Mouse (Mus musculus): ENCODE results near the gene Clec4b2.
"Not testable (repeated sequence)": the region's sequence is repeated elsewhere in the genome, so short reads cannot be mapped to it uniquely, and the experiment has no call there.

The Clec4b2 gene

DNA sequence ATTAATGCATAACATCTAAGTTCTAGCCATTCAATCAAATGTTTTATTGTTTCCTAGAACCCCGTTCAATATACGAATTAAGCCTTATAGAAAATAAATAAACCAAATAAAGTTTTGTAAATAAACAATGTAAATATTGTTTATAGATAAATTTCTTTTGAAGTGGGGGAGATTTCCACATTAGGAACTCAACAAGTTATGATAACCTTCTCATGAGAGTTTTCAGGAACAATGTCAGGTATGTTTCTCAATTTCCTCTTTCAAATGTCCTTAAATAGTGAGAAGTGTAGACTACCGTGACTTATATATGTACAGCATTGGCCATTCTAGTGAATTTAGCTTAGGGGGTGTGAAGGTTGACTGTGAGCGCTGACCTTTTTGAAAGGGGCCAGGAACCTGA lies at the start of gene Clec4b2:
Clec4b2 (plus strand) TSS at position 301 of the 400 bp plus-strand sequence.
- no peak for DNase-seq (ENCODE audit: low spot score in 2 of 2)

DNA sequence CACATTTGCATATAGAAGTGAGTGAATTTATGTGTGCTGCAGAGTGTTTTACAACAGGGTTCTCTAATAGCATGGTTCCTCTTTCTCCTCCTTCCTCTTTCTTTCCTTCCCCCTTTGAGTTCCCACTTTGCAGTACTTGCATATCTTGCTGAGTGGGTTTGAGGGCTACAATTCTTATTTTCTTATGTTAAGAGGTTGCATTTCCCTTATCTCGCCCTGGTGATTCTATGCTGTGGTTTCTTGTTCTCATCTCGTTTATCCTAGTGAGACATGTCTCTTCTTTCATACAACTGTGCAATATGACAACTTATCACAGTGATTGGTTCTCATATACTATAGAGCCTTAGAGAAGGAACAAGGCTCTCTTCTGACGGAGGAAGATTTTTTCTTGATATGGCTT lies 49.5 kb upstream of the Clec4b2 start:
- DNase-seq (ENCODE audit: low spot score in 2 of 2) = no peak

DNA sequence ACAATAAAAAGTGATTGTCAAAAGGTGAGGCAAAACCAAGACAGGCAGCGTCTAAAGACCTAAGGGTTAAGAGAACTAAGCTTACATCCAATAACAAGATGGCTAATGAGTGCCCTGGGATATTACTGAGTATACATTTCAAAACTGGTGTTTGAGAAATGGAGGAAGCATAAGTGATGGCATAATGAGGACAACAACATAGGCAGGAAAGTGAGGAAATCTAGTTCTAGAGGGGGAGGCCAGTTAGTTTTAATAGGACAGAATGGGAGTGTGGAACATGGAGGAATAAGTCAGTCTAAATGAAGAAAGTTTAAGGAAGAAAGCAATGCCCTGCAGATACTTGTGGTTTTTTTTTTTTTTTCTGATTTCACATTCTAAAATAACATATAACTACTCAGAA lies 45.5 kb upstream of the Clec4b2 start:
- DNase-seq (ENCODE audit: low spot score in 2 of 2) = no peak

DNA sequence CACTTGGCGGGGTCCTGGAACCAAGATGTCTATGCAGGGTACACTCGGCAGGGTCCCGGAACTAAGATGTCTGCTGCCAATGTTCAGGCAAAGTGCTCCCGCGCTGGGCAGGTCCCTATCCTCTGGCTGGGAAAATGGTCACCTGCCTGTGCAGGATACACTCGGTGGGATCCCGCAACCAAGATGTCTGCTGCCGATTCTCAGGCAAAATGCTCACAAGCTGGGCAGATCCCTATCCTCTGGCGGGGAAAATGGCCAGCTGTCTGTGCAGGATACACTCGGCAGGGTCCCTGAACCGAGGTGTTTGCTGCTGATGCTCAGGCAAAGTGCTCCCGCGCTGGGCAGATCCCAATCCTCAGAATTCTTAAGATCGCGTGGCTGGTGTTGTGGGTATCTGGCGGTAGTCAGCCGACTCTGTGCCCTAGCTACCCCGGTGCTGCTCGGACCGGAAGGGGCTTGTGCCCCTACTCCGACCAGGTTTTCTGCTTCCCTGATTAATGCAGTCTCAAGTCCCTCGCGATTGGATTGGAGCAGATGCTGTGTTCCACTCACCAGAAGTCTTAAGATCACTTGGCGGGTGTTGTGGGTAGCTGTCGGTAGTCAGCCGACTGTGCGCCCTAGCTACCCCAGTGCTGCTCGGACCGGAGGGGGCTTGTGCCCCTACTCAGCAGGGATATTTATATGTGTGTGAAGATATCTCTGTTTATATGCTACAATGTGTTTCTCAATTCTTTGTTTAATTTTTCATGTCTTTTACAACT lies 34.7 kb upstream of the Clec4b2 start:
- DNase-seq (ENCODE audit: low spot score in 2 of 2) = not testable (repeated sequence)

DNA sequence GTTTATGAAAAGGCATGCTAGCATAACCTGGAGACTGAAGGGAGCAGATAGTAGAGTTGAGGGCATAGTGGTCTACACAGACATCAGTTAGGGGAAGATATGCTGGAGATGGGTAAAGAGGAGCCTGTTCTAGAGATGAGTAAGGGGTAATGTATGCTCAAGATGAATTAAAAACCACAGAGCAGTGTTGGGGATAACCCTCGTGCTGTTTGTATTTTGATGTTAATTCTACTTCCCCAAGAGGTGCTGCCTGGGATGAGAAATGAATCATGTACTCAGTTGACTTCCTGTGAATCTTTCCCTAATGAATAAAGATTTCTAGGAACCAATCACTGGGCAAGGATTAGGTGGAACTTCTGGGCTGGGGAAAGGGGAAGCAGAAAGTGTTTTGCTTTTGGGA lies 2.6 kb upstream of the Clec4b2 start:
- peak in 1 of 2 experiments; percentile 0 for DNase-seq (ENCODE audit: low spot score in 2 of 2)

DNA sequence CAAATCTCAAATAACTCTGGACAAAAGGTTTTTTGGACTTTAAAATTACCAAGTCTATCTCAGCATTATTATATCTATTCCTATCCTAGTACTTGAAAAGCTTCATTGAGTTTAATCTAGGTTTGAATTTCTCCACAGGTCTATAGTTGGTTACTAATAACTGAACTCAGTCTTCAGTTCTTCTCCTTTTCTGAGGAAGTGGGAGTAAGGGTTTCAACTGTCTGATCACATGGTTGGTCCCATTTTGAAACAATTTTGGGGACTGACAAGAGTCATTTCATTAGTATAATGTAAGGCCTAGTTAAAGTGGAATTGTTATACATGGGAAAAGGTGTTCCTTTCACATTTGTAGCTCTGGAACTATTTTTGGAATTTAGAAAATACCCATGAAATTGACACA lies 1.7 kb upstream of the Clec4b2 start:
- no peak for DNase-seq (ENCODE audit: low spot score in 2 of 2)

DNA sequence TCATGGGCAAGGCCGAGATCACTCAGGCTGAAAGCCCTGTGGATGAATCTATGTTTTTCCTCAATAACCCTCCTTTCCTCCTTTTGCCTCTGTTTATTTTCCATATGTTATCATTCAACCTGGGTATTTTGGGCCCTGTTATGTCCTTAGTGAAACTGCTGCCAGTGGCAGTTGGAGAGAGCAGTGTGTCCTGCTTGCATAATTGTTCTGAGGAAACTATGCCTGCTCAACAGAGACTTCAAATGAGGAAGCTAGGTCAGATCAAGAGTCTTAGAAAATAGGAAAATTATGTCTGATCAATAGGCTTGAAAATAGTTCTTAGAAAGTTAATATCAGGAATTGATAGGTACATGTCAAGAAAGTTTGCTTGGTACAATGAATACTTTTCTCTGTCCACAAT lies 2.9 kb downstream of the Clec4b2 start:
- DNase-seq (ENCODE audit: low spot score in 2 of 2) = no peak

DNA sequence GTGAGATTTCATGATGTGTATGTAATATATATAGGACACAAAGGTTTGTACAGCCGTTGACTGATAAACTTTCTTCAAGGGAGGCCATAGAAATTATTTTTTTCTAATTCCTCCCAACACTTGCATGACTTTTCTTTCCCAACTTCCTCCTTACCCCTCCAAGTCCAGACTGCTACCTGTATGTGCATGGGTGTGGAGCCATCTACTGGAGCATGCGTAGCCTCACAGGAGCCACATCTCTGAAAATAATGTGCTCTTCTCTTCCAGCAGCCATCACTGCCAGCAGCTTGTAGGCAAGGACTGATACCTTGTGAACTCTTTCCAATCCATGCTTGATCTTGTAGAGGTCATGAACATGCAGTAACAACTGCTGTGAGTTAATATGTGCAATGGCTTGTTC lies 12.2 kb downstream of the Clec4b2 start:
- peak in 1 of 2 experiments; percentile 6 for DNase-seq (ENCODE audit: low spot score in 2 of 2)

DNA sequence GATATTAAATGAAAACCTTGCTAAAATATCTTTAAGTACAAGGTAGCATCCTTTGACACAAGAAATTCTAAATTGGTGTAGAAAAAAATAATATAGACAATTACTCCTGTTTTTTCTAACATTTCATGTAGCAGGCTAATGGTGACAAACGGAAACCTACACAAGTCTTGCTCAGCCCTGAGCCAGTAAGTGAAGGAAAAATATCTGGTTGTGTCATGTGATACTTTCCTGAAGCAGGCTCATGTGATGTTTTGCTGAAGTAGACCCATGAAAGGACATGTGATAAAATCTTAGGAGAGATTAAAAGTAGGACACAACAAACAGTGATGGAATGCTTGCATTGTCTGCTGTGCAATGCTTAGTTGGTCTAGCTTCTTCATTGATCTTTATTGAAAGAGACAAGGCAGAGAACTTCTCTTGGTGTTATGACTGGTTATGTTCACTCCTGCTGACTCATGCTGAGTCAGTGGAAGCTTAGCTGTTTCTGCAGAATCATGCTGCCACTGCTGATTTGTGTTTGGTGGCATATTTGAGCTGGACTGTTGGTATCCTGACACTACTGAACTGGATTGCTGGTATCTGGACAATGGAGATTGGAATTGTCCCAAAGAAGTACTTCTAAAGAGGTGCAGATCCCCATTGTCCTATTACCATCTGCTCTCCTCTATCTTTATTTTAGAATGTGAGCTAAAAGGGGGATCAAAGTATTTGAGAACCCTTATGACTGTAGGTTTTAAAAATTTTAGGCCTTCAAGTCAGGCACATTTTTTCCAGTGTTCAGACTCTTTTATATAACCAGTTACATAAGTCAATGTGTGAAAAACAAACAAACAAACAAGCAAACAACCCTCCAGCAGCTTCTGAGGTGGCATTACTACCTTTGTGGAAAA lies 34.7 kb downstream of the Clec4b2 start:
- DNase-seq (ENCODE audit: low spot score in 2 of 2) = no peak

DNA sequence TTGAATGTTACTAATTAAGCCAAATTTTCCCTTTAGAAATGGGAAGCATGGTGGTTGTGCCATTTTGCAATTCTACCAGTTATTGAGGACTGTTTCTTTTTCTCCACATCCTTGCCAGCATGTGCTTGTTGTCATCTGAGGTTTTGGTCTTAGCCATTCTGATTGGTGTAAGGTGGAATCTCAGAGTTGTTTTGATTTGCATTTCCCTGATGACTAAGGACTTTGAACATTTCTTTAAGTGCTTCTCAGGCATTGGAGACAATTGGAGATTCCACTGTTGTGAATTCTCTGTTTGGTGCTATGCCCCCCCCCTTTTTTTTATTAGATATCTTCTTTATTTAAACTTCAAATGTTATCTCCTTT lies 35.4 kb downstream of the Clec4b2 start:
- not testable (repeated sequence) for DNase-seq (ENCODE audit: low spot score in 2 of 2)

DNA sequence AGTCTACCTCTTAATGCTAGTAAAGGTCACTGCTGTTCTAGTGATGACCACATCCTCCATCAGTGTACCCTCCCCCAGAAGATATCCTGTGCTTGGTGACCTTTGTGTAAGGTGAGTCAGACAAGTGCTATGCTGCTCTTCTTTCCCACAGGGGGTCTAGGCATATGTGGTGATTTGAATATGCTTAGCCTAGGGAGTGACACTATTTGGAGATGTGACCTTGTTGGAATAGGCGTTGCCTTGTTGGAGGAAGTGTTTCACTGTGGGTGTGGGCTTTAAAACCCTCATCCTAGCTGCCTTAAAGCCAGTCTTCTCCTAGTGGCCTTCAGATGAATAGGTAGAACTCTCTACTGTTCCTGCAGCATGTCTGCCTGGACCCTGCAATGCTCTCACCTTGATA lies 39.0 kb downstream of the Clec4b2 start:
- DNase-seq (ENCODE audit: low spot score in 2 of 2) = no peak

DNA sequence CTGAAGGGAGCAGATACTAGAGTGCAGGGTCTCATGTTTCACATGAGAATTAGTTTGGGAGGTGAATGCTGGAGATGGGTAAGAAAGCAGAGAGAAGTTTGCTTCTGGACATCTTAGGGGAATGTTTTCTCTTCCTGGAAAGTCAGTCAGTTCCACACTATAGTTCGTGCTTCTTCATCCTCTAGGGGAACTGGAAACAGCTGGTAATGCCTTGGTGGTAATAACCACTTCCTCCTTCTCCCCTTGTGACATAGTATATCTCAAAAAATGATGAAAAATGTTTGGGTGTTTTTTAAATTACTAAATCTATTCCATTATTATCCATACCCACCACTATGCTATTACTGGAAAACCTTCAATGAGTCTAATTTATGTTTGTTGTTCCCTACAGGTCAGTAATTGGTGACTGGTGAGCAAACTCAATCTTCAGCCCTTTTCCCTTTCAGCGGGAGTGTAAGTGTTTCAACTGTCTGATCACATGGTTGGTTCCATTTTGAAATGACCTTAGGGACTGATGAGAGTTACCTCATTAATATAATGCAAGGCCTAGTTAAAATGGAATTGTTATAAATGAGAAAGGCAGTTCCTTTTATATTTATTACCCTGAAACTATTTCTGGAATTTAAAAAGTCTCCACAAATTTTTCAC lies 55.0 kb downstream of the Clec4b2 start:
- no peak for DNase-seq (ENCODE audit: low spot score in 2 of 2)

DNA sequence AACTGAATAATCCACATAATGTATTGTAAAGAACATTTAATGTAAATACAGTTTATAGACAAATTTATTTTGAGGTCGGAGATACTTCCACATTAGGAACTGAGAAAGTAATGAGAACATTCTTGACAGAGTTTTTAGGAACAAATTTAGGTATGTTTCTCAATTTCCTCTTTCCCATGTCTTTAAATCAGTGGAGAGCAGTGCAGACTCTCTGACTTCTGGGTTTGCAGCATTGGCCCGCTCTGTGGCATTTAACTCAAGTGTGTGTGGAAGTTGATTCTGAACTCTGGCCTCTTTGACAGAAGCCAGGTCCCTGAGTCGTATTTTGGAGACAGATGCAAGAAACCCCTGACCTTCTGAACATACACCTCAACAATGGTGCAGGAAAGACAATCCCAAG lies 57.0 kb downstream of the Clec4b2 start, which contains the start of gene Clec4n:
Clec4n (plus strand) TSS at position 200 of the 400 bp plus-strand sequence.
- no peak for DNase-seq (ENCODE audit: low spot score in 2 of 2)

DNA sequence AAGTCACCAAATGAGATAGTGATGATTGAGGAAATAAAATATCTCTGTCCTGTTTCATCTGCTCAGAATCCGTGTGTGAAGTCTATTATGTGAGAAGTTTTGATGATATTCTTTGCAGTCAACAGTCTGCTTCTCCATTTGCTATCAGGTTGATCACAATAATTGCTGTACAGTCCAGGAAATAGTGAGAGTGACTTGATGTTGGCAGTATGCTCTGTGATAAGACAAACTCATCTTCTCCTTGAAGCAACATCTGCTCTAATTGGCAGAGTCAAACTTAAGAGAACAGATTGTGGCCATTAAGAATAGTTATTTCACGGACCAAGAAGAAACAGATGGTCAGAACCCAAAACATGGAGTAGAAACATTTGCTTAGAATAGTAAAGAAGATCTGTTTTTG lies 58.5 kb downstream of the Clec4b2 start:
- DNase-seq (ENCODE audit: low spot score in 2 of 2) = no peak

DNA sequence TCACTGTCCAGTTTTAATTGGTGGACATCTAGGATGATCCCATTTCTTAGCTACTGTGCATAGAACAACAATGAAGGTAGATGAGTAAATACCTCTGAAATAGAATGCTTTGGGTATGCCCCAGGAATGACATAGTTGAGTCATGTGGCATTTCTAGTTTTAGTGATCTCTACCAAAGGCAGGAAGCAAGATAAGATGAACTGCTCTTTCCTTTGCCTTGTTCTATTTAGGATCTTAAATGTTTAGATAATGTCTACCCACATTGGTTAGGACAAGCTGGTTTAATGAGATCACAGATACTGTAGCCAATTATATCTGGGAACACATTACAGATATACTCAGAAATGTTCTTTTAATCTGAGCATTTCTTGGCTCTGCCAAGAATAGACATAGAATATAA lies 64.9 kb downstream of the Clec4b2 start:
- DNase-seq (ENCODE audit: low spot score in 2 of 2) = no peak

DNA sequence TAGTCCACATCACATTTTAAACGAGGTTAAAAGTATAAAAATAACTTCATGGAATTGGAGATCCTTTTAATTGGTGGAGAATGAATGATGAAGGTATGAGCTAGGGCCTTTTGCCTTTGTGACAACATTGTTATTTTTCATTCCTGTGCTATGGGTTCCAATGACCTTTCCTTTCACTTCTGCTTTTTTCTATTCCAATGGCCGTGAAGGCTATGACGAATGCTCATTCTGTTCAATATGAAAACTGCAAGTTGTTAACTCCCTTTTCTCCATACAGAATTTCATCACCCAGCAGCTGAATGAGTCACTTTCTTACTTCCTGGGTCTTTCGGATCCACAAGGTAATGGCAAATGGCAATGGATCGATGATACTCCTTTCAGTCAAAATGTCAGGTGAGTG lies 71.5 kb downstream of the Clec4b2 start:
- DNase-seq (ENCODE audit: low spot score in 2 of 2) = no peak

DNA sequence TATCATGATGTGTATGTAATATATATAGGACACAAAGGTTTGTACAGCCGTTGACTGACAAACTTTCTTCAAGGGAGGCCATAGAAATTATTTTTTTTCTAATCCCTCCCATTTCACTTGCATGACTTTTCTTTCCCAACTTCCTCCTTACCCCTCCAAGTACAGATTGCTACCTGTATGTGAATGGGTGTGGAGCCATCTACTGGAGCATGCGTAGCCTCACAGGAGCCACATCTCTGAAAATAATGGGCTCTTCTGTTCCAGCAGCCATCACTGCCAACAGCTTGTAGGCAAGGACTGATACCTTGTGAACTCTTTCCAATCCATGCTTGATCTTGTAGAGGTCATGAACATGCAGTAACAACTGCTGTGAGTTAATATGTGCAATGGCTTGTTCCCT lies 76.2 kb downstream of the Clec4b2 start:
- not testable (repeated sequence) for DNase-seq (ENCODE audit: low spot score in 2 of 2)

DNA sequence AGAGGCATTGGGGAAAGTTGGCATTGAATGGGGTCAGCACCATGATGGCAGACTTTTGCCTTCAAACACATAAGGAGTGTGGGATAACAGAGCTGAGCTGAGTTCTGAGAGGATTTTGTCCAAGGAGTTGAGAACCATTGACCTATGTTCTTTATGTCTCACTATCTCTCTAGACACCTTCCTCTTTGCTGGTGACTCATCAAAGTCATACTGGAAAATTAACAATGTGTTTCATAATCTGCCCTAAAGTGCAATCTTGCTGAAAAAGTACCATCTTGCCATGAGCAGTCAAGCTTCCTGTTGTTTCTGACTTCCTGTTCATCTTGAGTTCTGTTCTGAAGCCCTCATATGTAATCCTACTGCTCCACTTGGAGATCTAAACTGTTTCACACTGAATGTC lies 80.0 kb downstream of the Clec4b2 start:
- DNase-seq (ENCODE audit: low spot score in 2 of 2) = no peak
